Mouse (Mus musculus): ENCODE data around the gene Tnnc2.

Gene Tnnc2

GRCm38 (mm10) chr2:164733259-164733658 lies 46.5 kb downstream of the Tnnc2 start:
- no peak for DNase-seq

GRCm38 (mm10) chr2:164731719-164732118 lies 48.0 kb downstream of the Tnnc2 start:
- DNase-seq, result no peak
